Mouse (Mus musculus) heart, postnatal 10 days (tissue): ENCODE measurements around the gene Gpr155. TPM values are rescaled to one million over a fixed set of nuclear protein-coding genes. Genes with fewer than 3 reads are reported as not detected.

Experiments
- DNase-seq, 2 experiments: peaks; one replicate each; pipeline ENCODE4 v3.0.0; 2021
- intact Hi-C: fragments of 180-260 bp; cut with DNase I; formaldehyde crosslinking; loops from one replicate; pipeline ENCODE4 v1.15.1; 2025
- total RNA-seq, 2 experiments: library from RNA; stranded (reverse); gene quantifications; 2 replicates each; pipeline ENCODE4 v1.2.3; 2021

Gene Gpr155
- total RNA-seq, 2 experiments from 2014 or later, result 8.4 to 10.1 TPM

GRCm38 (mm10) chr2:73338415-73338814 is 48.0 kb downstream of the Gpr155 start:
- intact Hi-C loops, result no loop called here
- no peak for DNase-seq

GRCm38 (mm10) chr2:73335949-73336348 is 50.4 kb downstream of the Gpr155 start:
- intact Hi-C loops, result no loop called here
- no peak for DNase-seq

- peak; percentile 7 to 10 for DNase-seq
- intact Hi-C loops, result no loop called here
These were observed 60.5 kb downstream of the Gpr155 start for GRCm38 (mm10) chr2:73325871-73326270.

- intact Hi-C loops, result no loop called here
- no peak for DNase-seq
These were observed 63.4 kb downstream of the Gpr155 start for GRCm38 (mm10) chr2:73322991-73323390.

GRCm38 (mm10) chr2:73319218-73319617 is 67.2 kb downstream of the Gpr155 start:
- no peak for DNase-seq
- intact Hi-C loops, result no loop called here

GRCm38 (mm10) chr2:73317426-73317825 is 68.9 kb downstream of the Gpr155 start:
- intact Hi-C loops, result no loop called here
- no peak for DNase-seq

GRCm38 (mm10) chr2:73314311-73314710 is 72.1 kb downstream of the Gpr155 start:
- intact Hi-C loops, result loop anchor here (5.0 kb wide), 1 partner anchor 73 kb away; the partner anchor contains the start of gene Gpr155
- DNase-seq, result no peak

GRCm38 (mm10) chr2:73313117-73313501 is 73.3 kb downstream of the Gpr155 start:
- peak; percentile 62 to 74 for DNase-seq
- intact Hi-C loops, result loop anchor here (5.0 kb wide), 1 partner anchor 74 kb away; the partner anchor contains the start of gene Gpr155

- DNase-seq, result peak; percentile 96 to 97
- intact Hi-C loops, result loop anchor here (5.0 kb wide), 1 partner anchor 75 kb away; the partner anchor contains the start of gene Gpr155
These were observed 73.9 kb downstream of the Gpr155 start, which contains the start of the genes Scrn3 and Cir1 for GRCm38 (mm10) chr2:73312152-73313116. Gene Scrn3 (plus strand): TSS chr2:73312601. Gene Cir1 (minus strand): TSS chr2:73312701.

- intact Hi-C loops, result no loop called here
These were observed 80.4 kb downstream of the Gpr155 start for GRCm38 (mm10) chr2:73306006-73306405.

GRCm38 (mm10) chr2:73304506-73304905 is 81.9 kb downstream of the Gpr155 start:
- intact Hi-C loops, result no loop called here
- DNase-seq, result no peak

More at GRCm38 (mm10) chr2:73306006-73306405, 80.4 kb downstream of the Gpr155 start:
- DNase-seq, result no peak

GRCm38 (mm10) chr2:73302722-73303121 is 83.7 kb downstream of the Gpr155 start:
- intact Hi-C loops, result no loop called here
- DNase-seq, result no peak

GRCm38 (mm10) chr2:73301979-73302378 is 84.4 kb downstream of the Gpr155 start:
- DNase-seq, result no peak
- intact Hi-C loops, result no loop called here

- intact Hi-C loops, result no loop called here
- DNase-seq, result no peak
These were observed 87.5 kb downstream of the Gpr155 start for GRCm38 (mm10) chr2:73298841-73299240.

GRCm38 (mm10) chr2:73298154-73298553 is 88.2 kb downstream of the Gpr155 start:
- no peak for DNase-seq

GRCm38 (mm10) chr2:73295023-73295422 is 91.3 kb downstream of the Gpr155 start:
- intact Hi-C loops, result no loop called here
- DNase-seq, result no peak

More at GRCm38 (mm10) chr2:73298154-73298553, 88.2 kb downstream of the Gpr155 start:
- intact Hi-C loops, result no loop called here

Other genes with a start within 250 kb of the Gpr155 start
- 10 to 100 TPM; 53.9 to 59.5 TPM for gene Ola1, start 167.6 kb downstream of the Gpr155 start, total RNA-seq
- gene Sp9, start 114.6 kb downstream of the Gpr155 start, total RNA-seq, result not detected
- gene Scrn3, start 74.0 kb downstream of the Gpr155 start, total RNA-seq, result 10 to 100 TPM; 14.0 to 17.4 TPM
- gene Cir1, start 73.9 kb downstream of the Gpr155 start, total RNA-seq, result 10 to 100 TPM; 13.7 to 14.0 TPM
- gene Wipf1, start 143.2 kb upstream of the Gpr155 start, total RNA-seq, result 10 to 100 TPM; 22.0 to 23.1 TPM
- not detected for gene Chrna1, start 193.8 kb upstream of the Gpr155 start, total RNA-seq